Mouse (Mus musculus) MEL-GATA-1-ER (cell line): Measurements from ENCODE around the gene Hmmr.
"Not testable (repeated sequence)": the region's sequence is repeated elsewhere in the genome, so short reads cannot be mapped to it uniquely, and the experiment has no call there.

ENCODE experiments used
- DNase-seq: peaks from one replicate; pipeline ENCODE4 v3.0.0-alpha.2; 2012; ENCODE audit warnings: low read depth; ENCODE audit errors: extremely low read depth

Gene Hmmr

DNA sequence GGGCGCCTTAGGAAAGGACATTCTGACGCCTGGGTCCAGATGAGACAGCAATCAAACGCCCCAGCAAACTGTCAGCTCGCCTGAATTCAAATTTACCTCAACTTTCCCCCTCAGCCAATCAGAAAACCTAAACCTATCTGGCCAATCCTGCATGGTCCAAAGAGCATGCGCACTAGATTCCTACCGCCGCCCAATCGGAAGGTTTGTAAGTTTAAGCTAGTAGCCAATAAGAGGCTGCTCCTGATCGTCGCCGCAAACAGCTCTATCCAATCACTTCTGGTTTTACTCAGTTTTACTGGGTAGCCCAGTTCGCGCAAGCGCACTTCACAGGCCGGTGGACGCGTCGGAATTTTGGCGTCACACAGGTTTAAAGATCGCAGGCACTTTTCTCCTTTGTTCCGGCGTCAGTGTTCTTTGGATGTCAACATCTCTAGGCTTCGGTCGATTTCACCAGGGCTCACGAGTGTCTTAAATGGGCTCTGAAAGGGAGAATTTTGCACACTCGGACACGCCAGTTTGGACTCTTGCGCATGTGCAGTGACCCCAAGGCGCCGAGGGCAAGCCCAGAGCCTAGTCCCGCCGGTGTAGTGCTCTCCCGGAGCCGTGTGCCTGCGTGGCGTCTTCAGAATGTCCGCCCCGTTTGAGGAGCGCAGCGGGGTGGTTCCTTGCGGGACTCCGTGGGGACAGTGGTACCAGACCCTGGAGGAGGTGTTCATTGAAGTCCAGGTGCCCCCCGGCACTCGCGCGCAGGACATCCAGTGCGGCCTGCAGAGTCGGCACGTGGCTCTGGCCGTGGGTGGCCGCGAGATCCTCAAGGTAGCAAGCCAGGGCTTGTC is at the start of gene Hmmr, which contains the start of gene Nudcd2:
TSS of gene Hmmr (minus strand) at position 84 of the 836 bp plus-strand sequence.
TSS of gene Nudcd2 (plus strand) at position 329 of the 836 bp plus-strand sequence.
- peak; percentile 98 for DNase-seq

DNA sequence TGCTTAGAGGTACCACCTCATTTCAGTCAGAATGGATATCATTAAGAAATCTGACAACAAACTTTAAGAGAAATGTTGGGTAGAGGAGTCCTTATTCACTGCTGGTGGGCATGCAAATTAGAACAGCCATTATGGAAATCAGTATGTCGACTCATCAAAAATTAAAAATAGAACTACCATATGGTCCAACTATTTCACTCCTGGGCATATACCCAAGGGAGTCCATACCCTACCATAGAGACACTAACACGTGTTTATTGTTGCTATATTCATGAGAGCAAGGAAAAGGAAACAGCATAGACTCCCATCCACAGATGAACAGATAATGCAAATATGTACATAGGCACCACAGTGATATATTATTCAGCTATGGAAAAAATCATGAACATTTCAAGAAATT is 48.6 kb upstream of the Hmmr start:
- no peak for DNase-seq

DNA sequence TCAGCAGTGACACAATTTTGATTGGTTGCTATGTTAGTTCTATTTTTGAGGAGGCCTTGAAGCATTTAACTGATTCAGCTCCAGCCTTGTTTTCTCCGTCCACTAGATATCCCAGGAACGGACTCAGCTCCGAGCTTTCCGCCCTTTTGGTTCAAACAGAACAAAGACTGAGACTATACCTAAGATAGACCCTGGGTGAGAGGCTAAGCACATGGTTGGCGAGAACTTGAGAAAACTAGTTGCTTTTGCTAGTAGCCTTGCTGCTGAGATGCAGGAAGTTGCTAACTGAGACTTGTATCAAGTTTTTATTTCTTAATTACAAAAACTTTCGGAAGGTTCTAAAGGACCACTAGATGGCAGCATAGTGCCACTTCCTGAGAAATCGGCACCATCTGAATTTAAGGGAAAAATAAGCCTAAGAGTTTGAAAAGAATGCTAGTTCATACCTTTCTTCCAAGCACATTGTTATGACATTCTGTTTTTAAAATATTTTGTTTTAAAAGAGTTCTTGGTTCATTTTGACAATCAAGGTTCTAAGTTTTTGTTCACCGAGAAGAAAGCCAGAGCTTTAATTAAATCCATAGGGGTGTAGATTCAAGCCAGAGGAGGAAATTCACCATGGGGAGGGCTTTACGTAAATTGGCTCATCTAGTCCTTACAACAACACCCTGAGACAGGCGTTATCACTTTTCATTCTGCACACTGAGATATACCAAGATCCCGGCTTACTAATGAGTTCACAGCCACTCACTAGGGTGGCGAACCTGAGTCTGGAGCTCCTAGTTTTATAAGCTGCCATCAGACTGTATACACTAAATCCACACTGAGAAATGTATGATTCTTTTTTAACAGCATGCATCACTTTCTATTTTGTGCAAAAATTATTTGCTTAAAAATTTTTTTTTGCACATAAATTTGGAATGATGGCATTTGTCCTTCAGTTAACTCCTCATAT is 42.4 kb upstream of the Hmmr start:
- DNase-seq = peak; percentile 41

DNA sequence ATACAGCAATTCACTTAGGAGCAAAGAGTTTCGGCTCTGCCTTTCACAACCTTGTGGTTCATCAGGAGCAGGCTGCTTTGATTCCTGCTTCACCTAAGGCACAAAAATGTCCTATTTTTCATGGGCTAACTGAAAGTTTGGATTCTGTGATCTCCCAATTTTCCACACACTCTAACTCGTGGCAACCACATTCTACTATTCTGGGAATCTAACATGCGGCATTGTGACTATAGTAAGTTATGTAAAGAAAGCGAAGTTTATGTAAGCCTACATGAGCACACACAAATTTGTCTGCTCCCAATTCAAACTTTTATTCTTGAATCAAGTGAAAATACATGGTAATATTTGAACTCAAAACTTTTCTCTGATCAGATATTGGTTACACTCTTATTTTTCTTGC is 31.5 kb upstream of the Hmmr start:
- DNase-seq = no peak

DNA sequence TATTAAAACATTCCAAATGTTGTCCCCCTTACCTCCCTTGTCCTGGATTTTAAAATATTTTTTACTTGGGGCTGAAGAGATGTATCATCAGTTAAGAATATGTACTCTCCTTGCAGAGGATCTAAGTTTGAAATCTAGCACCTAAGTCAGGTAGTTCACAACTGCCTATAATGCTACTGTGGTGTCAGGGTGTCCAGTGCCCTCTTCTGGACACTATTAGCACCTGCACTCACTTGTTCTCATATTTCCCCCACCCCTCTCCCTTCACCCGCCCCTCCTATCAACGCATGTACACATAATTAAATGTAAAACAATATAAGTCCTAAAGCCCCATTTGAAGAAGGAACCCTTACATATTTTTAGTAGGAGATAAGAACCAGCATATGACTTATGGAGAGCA is 30.2 kb upstream of the Hmmr start:
- peak; percentile 15 for DNase-seq

DNA sequence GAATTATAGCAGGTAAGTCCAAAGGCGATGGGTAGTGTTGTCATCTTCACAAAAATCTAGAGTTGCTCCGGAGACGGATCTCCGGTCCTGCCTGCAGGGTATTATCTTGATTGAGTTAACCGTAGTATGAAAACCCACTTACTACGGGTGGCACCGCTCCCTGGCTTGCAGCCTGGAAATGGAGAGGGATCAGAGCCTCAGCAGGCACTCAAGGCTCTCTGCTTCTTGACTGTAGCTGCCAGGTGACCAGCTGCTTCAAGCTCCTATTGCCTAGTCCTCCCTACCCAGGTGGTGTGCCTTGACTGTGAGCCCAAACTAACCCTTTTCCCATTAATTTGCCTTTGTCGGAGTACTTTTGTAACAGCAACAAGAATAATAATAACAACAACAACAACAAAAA is 26.7 kb upstream of the Hmmr start:
- DNase-seq = no peak

DNA sequence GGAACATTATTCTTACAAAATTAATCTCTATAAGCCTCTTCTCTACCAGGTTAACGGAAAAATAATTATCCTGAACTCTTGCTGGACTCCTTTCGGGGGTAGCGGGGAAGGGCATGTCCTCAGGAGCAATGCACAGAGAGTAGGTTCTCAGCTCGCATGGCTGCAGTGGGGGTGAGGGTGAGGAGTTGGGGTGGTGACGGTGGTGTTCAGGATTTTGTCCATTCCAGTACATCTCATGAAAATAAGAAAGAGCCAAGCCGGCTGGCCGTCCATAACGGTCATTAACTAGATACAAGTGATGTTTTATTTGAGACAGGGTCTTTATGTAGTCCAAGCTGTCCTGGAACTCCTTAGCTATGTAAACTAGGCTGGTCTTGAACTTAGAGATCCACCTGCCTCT is 22.7 kb upstream of the Hmmr start:
- no peak for DNase-seq

DNA sequence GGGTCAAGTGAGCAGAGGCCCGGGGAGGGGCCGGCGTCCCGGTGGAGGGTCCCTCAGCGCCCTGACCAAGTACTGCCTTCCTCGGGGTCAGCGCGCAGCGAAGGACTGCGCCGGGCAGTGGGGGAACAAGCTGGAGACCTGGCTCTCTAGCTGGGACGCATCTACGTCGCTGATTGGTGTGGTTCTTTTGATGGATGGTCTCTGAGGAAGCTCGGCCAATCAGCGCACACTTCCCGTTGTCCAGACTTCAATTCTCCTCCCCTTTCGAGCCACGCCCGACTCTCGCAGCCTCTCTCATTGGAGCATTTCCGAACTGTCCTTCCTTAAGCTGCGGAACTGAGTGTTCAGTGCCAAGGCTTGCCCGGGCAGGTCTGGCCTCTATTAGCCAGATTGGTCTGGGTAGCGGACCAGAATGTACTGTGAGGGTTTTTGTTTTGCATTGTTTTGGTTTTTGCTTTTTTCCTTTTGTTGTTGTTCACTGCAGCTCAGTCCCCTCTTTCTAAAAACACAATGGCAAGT is 21.9 kb upstream of the Hmmr start, which contains the start of gene Ccng1:
TSS of gene Ccng1 (minus strand) at position 203 of the 519 bp plus-strand sequence.
- DNase-seq = peak; percentile 96

DNA sequence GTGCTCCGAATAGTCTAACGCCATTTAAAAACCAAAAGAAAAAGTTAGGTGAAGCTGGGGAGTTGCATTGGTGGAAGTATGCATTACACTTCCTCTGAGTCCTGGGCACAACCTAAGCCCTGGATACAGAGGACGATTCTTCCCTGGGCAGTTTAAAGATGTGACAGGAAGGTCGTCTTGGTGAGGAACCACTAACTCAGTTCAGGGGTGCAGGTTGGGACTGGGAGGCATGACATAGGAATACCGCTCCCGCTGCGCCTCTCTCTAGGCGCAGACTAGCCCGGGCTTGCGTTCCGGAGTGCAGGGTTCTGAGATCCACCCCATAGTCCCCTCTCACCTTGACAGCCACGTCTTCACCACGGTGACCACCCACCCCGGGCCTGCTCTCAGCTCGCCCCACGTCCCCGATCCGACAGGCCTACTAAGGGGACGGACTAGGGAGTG is 21.5 kb upstream of the Hmmr start:
- peak; percentile 27 for DNase-seq

DNA sequence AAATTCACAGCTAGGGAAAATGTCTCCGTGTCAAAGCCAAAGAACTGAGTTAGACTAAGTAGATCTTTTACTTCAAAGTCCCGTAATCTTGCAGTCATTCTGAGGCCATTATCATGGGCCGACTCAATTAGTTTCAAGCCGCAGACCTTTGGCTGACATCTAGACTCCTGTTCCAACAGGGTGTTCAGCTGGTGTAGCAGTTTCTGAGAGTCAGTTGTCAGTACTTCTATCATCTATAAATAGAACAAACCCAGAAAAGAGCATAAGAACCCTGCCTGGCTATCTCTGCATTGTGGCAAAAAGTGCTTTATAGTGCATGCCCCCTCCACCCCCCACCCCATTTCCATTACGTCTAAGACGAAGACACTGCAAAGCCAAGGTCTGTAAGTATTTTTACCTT is 20.6 kb upstream of the Hmmr start:
- no peak for DNase-seq

DNA sequence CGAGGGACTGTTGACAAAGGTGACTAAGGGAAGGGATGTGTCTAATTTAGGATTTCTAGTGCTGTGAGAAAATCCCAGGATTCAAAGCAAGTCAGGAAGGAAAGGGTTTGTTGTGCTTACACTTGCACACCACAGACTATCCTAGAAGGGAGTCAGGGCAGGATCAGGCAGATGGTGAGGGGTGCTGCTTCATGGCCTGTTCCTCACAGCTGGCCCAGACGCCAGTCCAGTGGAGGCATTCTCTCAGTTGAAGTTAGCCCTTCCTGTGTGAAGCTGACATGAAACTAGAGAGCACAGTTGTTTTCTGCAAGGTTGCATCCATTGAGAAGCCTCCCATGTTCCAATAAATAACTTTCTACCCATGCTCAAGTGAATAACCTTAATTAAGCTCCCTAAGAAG is 14.5 kb upstream of the Hmmr start:
- no peak for DNase-seq

DNA sequence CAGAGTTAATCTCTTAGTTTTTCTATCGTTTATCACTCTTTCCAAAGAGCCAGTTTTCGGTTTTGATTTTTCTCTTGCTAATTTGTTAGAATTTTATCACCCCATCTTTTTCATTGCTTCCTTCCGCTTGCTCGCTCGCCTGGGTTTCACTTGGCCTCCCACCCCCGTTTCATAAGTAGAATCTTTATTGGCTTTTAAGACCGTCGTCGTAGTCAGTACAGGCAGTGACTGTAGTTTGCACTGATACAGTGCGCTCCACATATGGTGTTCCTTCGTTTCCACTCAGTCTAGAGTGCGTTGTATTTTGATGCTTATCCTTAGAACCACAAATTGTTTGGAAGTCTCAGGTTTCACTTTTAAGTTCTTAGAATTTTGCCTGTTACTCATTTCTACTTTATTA is 13.1 kb upstream of the Hmmr start:
- DNase-seq = no peak

DNA sequence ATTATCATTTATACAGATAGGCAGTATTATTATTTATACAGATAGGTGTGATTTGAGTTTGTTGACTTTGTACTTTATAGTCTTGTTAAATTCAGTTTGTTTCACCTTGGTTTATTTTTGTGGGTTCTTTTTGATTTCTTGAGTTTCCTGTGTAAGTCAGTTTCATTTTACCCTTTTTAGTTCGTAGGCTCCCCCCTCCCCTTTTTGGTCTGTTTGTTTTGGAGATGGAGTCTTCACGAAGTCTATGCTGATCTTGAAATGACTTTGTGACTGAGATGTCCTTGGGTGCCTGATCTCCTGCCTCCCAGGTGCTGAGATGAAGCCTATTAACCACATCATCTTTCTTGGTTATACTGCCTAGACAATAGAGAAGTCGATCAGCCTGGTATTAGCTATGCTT is 11.1 kb upstream of the Hmmr start:
- DNase-seq = no peak

DNA sequence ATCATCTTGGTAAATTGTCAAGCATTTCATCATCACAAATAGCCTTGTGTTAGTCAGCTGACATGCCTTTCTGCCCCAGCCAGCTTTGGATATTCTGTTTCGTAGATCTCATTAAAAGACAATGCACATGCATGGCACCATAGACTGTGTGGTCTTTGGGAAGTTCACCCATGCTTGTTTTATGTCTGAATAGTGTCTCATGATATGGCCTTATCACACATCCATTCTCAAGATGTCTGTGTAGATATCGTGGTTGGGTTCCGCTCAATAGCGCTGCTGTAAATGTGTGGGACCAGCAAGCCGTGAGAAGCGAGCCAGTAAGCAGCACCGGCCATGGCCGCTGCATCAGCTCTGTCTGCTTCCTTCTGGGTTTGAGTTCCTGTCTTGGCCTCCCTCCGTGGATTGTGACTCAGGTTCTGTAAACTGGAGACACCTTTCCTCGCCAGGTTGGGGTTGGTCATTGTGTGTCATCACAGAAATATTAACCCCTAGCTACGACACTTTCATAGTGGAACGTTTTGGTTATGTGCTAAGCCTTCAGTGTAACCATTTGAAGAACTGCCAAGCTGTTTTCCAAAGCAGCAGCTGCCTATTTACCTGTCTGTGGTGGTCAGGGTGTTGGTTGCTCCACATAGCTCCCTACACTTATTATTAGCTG is 8.5 kb upstream of the Hmmr start:
- DNase-seq = no peak

DNA sequence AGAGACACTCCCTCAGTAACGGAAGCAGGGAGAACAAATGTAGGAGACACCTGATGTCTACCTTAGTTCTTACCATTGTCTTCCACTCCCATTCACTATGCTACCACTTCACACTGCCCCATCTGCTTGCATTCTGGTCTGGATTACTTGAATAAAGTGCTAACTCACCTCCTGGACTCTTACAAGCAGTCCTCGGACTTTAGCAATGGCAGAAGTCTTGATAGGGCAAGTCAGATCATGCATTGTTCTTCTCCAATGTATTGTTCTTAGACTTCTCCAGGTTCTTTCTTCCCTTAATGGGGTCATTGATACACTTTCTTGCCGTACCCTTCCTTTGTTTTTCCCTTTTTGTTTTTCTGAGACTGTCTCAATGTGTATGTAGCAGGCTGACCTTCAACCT is 4.1 kb upstream of the Hmmr start:
- DNase-seq = no peak

DNA sequence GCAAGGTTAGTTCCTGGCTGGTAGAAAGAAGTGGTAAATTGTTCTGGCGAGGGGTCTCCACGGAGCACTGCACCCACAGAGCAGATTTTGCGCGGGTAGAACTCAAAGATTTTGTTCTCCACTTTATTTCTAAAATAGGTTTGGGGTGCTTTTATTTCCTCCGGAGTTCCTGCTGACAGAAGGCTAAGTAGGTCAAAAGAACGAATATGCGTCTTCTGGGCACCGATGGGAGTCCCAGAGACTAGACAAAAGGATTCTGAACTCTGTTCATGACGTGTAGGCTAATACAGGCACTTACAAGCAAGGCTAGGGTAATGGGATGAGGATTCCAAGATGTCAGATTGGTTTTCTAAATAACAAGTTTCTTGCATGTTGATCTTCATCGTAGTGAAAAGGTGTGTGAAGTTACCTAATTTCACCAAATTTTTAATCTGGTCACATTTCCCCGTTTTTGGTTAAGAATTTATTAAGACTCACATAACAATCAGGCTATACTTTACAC is 1.1 kb upstream of the Hmmr start:
- DNase-seq = no peak

DNA sequence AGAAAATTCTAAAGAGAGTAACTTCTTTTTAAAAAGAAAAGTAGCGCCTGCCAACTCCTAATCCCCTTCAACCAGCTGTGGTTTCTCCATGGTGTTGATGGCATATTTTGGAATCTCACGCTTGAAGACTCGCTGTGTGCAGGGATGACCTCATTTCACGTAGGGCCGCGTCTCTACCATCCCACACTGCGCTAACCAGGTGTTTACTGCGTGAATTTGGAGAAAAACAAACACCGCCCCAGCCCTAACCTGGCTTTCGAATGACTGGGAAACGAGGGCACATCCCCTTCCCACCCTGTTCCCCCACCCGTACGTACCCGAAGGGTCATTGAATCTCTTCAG is 254 bp downstream of the Hmmr start:
- DNase-seq = no peak

DNA sequence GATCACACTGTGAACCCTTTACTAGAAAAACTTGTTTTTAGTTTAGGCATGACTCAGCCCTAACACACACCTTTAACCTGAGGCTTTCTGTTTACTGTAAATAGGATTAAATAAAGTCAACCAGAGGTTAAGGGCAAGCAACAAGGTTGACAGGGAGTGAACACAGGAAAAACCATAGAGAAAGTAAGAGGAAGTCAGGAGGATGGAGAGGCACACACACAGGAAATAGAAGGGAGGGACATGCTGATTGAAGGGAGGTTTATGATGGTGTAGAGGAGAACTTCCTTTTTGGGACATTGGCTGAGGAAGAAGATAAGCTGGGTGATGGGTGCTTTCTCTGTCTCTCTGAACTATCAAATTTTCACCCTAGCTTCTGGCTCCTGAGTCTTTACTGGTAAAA is 14.9 kb downstream of the Hmmr start:
- no peak for DNase-seq

DNA sequence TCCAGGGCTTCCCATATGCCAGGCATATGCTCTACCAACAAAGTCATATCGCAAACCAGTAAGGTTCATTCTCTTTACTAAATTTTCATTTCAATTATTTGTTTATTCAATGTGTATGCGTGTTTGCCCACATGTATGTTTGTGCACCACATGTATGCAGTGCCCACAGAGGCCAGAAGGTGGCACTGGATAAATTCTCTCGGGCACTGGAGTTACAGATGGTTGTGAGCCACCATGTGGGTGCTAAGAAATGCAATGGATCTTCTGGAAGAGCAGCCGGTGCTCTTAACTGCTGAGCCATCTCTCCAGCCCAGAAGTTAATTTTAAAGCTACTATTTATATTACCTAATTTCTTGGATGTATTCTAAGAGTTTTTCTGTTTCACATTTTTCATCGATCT is 17.7 kb downstream of the Hmmr start:
- DNase-seq = no peak

DNA sequence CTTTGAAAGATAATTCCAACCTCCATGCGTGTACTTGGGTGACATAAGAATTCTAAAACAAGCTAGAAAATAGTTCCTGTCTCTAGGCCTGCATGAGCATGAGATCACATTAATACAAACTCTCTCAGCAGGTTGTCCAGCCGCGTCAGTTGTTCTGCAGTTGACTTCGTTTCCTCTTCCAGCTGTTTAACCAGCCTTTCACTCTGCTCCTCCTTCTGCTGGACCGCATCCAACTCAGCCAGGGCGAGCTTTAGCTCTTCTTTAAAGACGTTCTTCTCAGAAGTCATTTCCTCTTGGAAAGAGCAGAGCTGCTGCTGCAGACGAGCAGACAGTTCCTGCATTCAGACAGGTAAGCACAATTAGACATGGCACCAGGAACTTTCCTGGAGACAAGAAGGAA is 19.4 kb downstream of the Hmmr start:
- DNase-seq = no peak

DNA sequence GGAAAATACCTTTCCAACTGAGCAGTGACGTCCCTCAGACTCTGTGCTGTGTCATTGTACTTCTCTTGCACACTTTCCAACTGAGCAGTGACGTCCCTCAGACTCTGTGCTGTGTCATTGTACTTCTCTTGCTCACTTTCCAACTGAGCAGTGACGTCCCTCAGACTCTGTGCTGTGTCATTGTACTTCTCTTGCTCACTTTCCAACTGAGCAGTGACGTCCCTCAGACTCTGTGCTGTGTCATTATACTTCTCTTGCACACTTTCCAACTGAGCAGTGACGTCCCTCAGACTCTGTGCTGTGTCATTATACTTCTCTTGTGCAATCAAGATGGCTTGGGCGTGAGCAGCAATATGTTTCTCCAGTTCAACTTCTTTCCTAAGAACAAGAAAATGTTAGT is 23.3 kb downstream of the Hmmr start:
- not testable (repeated sequence) for DNase-seq
